Mouse (Mus musculus): Measurements from ENCODE around the gene Smad3.

GRCm38 (mm10) chr9:63787606-63788005 is 29.8 kb upstream of the Smad3 start:
- TF ChIP-seq CTCF (IDR thresholded peaks at IDR 0.05; ENCODE audit: extremely low read depth, insufficient read length, insufficient replicate concordance, low read depth, low read length): no peak
- TF ChIP-seq POLR2A (IDR thresholded peaks at IDR 0.05; ENCODE audit: low read depth, low read length): no peak

All from small intestine, adult 2 months (tissue).